Mouse (Mus musculus) olfactory bulb, adult 2 months (tissue): ENCODE measurements around the gene 3110082I17Rik.

ENCODE experiments used
- CTCF ChIP-seq: fragments of 200-500 bp; IDR thresholded peaks from 2 replicates; pipeline ENCODE4 v1.5.1; 2012; ENCODE audit warnings: low read depth, mild to moderate bottlenecking, low read length, moderate library complexity; ENCODE audit not compliant: insufficient read depth
- POLR2A ChIP-seq: fragments of 200-500 bp; IDR thresholded peaks from 2 replicates; pipeline ENCODE4 v1.6.1; 2012; ENCODE audit warnings: mild to moderate bottlenecking, low read depth, low read length, moderate library complexity; ENCODE audit not compliant: insufficient read depth

- TF ChIP-seq POLR2A (no peak), CTCF (no peak)
Measured at GRCm38 (mm10) chr5:139442428-139442827, 17.9 kb downstream of the 3110082I17Rik start.
